Mouse (Mus musculus): ENCODE data around the gene Fam173b. TPM values are rescaled to one million over a fixed set of nuclear protein-coding genes. Genes with fewer than 3 reads are reported as not detected.

The Fam173b gene
- polyA plus RNA-seq, 2 experiments = 6.7 to 7.9 TPM

GRCm38 (mm10) chr15:31614666-31615065, 13.0 kb downstream of the Fam173b start:
- no peak for TF ChIP-seq EP300 (IDR thresholded peaks at IDR 0.05; ENCODE audit: low read depth)
- TF ChIP-seq CTCF (IDR thresholded peaks at IDR 0.05; ENCODE audit: low read depth) = no peak
- no peak for DNase-seq (ENCODE audit: low read depth in 3 of 3, low spot score in 3 of 3)
- H3K36me3 ChIP-seq (replicated peaks; ENCODE audit: control insufficient read depth, insufficient read depth, low read depth) = no peaks in the 10 kb centered on the region
- ATAC-seq (ENCODE audit: insufficient read depth) = no peak
- no peak overlapping the region for H3K27ac ChIP-seq
- 81% methylated on average over 2 of the region's 2 CpGs for WGBS (ENCODE audit: insufficient replicate concordance)
- no peak overlapping the region for H3K4me2 ChIP-seq (ENCODE audit: low read depth)
- H3K9me3 ChIP-seq (ENCODE audit: control insufficient read depth, low read length) = no peaks in the 10 kb centered on the region
- no peak overlapping the region for H3K9ac ChIP-seq (replicated peaks)
- H3K4me1 ChIP-seq (replicated peaks; ENCODE audit: control insufficient read depth in 2 of 2, insufficient read depth in 2 of 2, low read length in 1 of 2) = no peaks in the 10 kb centered on the region
- H3K4me3 ChIP-seq (ENCODE audit: insufficient read depth in 1 of 2, low read depth in 2 of 2, low read length in 2 of 2) = no peak overlapping the region
- no peaks in the 10 kb centered on the region for H3K27me3 ChIP-seq (ENCODE audit: control insufficient read depth, insufficient read depth, low read length)

- Histone ChIP-seq H3K9me3 (ENCODE audit: control insufficient read depth, low read length) (no peaks in the 10 kb centered on the region), H3K4me1 (replicated peaks; ENCODE audit: control insufficient read depth in 2 of 2, insufficient read depth in 2 of 2, low read length in 1 of 2) (no peaks in the 10 kb centered on the region), H3K4me2 (ENCODE audit: low read depth) (no peak overlapping the region), H3K9ac (replicated peaks) (no peak overlapping the region), H3K4me3 (ENCODE audit: insufficient read depth in 1 of 2, low read depth in 2 of 2, low read length in 2 of 2) (no peak overlapping the region), H3K27ac (no peak overlapping the region), H3K27me3 (ENCODE audit: control insufficient read depth, insufficient read depth, low read length) (no peaks in the 10 kb centered on the region), H3K36me3 (replicated peaks; ENCODE audit: control insufficient read depth, insufficient read depth, low read depth) (no peaks in the 10 kb centered on the region)
- no peak for TF ChIP-seq EP300 (IDR thresholded peaks at IDR 0.05; ENCODE audit: low read depth)
- DNase-seq (ENCODE audit: low read depth in 3 of 3, low spot score in 3 of 3) (no peak), ATAC-seq (ENCODE audit: insufficient read depth) (no peak)
- WGBS (ENCODE audit: insufficient replicate concordance) = 82% methylated on average over 9 of the region's 9 CpGs
Measured at GRCm38 (mm10) chr15:31617261-31617660, 15.6 kb downstream of the Fam173b start.

GRCm38 (mm10) chr15:31619521-31619920, 17.9 kb downstream of the Fam173b start:
- no peak overlapping the region for H3K4me2 ChIP-seq (ENCODE audit: low read depth)
- no peaks in the 10 kb centered on the region for H3K36me3 ChIP-seq (replicated peaks; ENCODE audit: control insufficient read depth, insufficient read depth, low read depth)
- no peak overlapping the region for H3K4me3 ChIP-seq (ENCODE audit: insufficient read depth in 1 of 2, low read depth in 2 of 2, low read length in 2 of 2)
- no peaks in the 10 kb centered on the region for H3K27me3 ChIP-seq (ENCODE audit: control insufficient read depth, insufficient read depth, low read length)
- no peak for DNase-seq (ENCODE audit: low read depth in 3 of 3, low spot score in 3 of 3)
- TF ChIP-seq CTCF (IDR thresholded peaks at IDR 0.05; ENCODE audit: low read depth) = no peak
- TF ChIP-seq EP300 (IDR thresholded peaks at IDR 0.05; ENCODE audit: low read depth) = no peak
- no peak overlapping the region for H3K27ac ChIP-seq
- WGBS (ENCODE audit: insufficient replicate concordance) = 87% methylated on average over 8 of the region's 8 CpGs
- ATAC-seq (ENCODE audit: insufficient read depth) = no peak
- H3K9ac ChIP-seq (replicated peaks) = no peak overlapping the region
- no peaks in the 10 kb centered on the region for H3K4me1 ChIP-seq (replicated peaks; ENCODE audit: control insufficient read depth in 2 of 2, insufficient read depth in 2 of 2, low read length in 1 of 2)
- H3K9me3 ChIP-seq (ENCODE audit: control insufficient read depth, low read length) = no peaks in the 10 kb centered on the region

- Histone ChIP-seq H3K27me3 (ENCODE audit: control insufficient read depth, insufficient read depth, low read length) (no peaks in the 10 kb centered on the region), H3K4me2 (ENCODE audit: low read depth) (no peak overlapping the region), H3K4me1 (replicated peaks; ENCODE audit: control insufficient read depth in 2 of 2, insufficient read depth in 2 of 2, low read length in 1 of 2) (no peaks in the 10 kb centered on the region), H3K36me3 (replicated peaks; ENCODE audit: control insufficient read depth, insufficient read depth, low read depth) (no peaks in the 10 kb centered on the region), H3K9me3 (ENCODE audit: control insufficient read depth, low read length) (no peaks in the 10 kb centered on the region), H3K4me3 (ENCODE audit: insufficient read depth in 1 of 2, low read depth in 2 of 2, low read length in 2 of 2) (no peak overlapping the region), H3K27ac (no peak overlapping the region), H3K9ac (replicated peaks) (no peak overlapping the region)
- TF ChIP-seq EP300 (IDR thresholded peaks at IDR 0.05; ENCODE audit: low read depth) (no peak), CTCF (IDR thresholded peaks at IDR 0.05; ENCODE audit: low read depth) (no peak)
- DNase-seq (ENCODE audit: low read depth in 3 of 3, low spot score in 3 of 3) (no peak), ATAC-seq (ENCODE audit: insufficient read depth) (no peak)
- 45% methylated on average over 12 of the region's 12 CpGs for WGBS (ENCODE audit: insufficient replicate concordance)
Measured at GRCm38 (mm10) chr15:31627277-31628154, 25.9 kb downstream of the Fam173b start.

- no peaks in the 10 kb centered on the region for H3K9me3 ChIP-seq (ENCODE audit: control insufficient read depth, low read length)
- DNase-seq (ENCODE audit: low read depth in 3 of 3, low spot score in 3 of 3) (no peak), ATAC-seq (ENCODE audit: insufficient read depth) (no peak)
- no peak overlapping the region for H3K9ac ChIP-seq (replicated peaks)
- WGBS (ENCODE audit: insufficient replicate concordance) = 62% methylated on average over 10 of the region's 10 CpGs
- TF ChIP-seq CTCF (IDR thresholded peaks at IDR 0.05; ENCODE audit: low read depth) (no peak), EP300 (IDR thresholded peaks at IDR 0.05; ENCODE audit: low read depth) (no peak)
- no peaks in the 10 kb centered on the region for H3K36me3 ChIP-seq (replicated peaks; ENCODE audit: control insufficient read depth, insufficient read depth, low read depth)
- no peak overlapping the region for H3K4me3 ChIP-seq (ENCODE audit: insufficient read depth in 1 of 2, low read depth in 2 of 2, low read length in 2 of 2)
- H3K27me3 ChIP-seq (ENCODE audit: control insufficient read depth, insufficient read depth, low read length) = no peaks in the 10 kb centered on the region
- no peaks in the 10 kb centered on the region for H3K4me1 ChIP-seq (replicated peaks; ENCODE audit: control insufficient read depth in 2 of 2, insufficient read depth in 2 of 2, low read length in 1 of 2)
- H3K27ac ChIP-seq = no peak overlapping the region
- no peak overlapping the region for H3K4me2 ChIP-seq (ENCODE audit: low read depth)
Measured at GRCm38 (mm10) chr15:31628180-31628579, 26.5 kb downstream of the Fam173b start.
